Mouse (Mus musculus): Measurements from ENCODE around the gene Spdef. TPM values are rescaled to one million over a fixed set of nuclear protein-coding genes. Genes with fewer than 3 reads are reported as not detected.
A peak's percentile ranks its signal among the peaks of the same experiment; 100 is the strongest.

The Spdef gene
- polyA plus RNA-seq, 1 experiment from 2014 or later = 0.40 TPM

GRCm38 (mm10) chr17:27751314-27752202 is 22.8 kb upstream of the Spdef start:
- no peak for ATAC-seq (ENCODE audit: low FRiP score, low read depth)

GRCm38 (mm10) chr17:27750451-27750942 is 21.7 kb upstream of the Spdef start:
- no peak overlapping the region for H3K27ac ChIP-seq (replicated peaks)
- no peaks in the 10 kb centered on the region for H3K27me3 ChIP-seq
- no peak for ATAC-seq (ENCODE audit: low FRiP score, low read depth)
- H3K36me3 ChIP-seq = peaks cover 27% of the 10 kb centered on the region
- H3K4me3 ChIP-seq = no peak overlapping the region
- H3K9me3 ChIP-seq = no peaks in the 10 kb centered on the region
- no peak overlapping the region for H3K9ac ChIP-seq (replicated peaks)
- WGBS = 92% methylated on average over 6 of the region's 6 CpGs
- H3K4me1 ChIP-seq = no peaks in the 10 kb centered on the region
- no peak overlapping the region for H3K4me2 ChIP-seq (replicated peaks)

More at GRCm38 (mm10) chr17:27751314-27752202, 22.8 kb upstream of the Spdef start:
- Histone ChIP-seq H3K4me2 (replicated peaks) (no peak overlapping the region), H3K27ac (replicated peaks) (no peak overlapping the region), H3K9me3 (no peaks in the 10 kb centered on the region), H3K9ac (replicated peaks) (no peak overlapping the region), H3K4me3 (no peak overlapping the region), H3K27me3 (no peaks in the 10 kb centered on the region), H3K4me1 (no peaks in the 10 kb centered on the region), H3K36me3 (peaks cover 27% of the 10 kb centered on the region)
- 91% methylated on average over 8 of the region's 8 CpGs for WGBS

- WGBS = 70% methylated on average over 2 of the region's 2 CpGs
- H3K9ac ChIP-seq (replicated peaks) = no peak overlapping the region
- no peaks in the 10 kb centered on the region for H3K27me3 ChIP-seq
- no peak overlapping the region for H3K27ac ChIP-seq (replicated peaks)
- ATAC-seq (ENCODE audit: low FRiP score, low read depth) = no peak
- H3K4me1 ChIP-seq = no peaks in the 10 kb centered on the region
- no peaks in the 10 kb centered on the region for H3K9me3 ChIP-seq
- no peak overlapping the region for H3K4me3 ChIP-seq
- no peak overlapping the region for H3K4me2 ChIP-seq (replicated peaks)
- peaks cover 20% of the 10 kb centered on the region for H3K36me3 ChIP-seq
These were observed 19.4 kb upstream of the Spdef start for GRCm38 (mm10) chr17:27748123-27748522.

GRCm38 (mm10) chr17:27746446-27746845 is 17.7 kb upstream of the Spdef start:
- Histone ChIP-seq H3K27me3 (no peaks in the 10 kb centered on the region), H3K9ac (replicated peaks) (no peak overlapping the region), H3K4me1 (no peaks in the 10 kb centered on the region), H3K27ac (replicated peaks) (no peak overlapping the region), H3K4me2 (replicated peaks) (no peak overlapping the region), H3K4me3 (no peak overlapping the region), H3K9me3 (no peaks in the 10 kb centered on the region), H3K36me3 (peaks cover 4% of the 10 kb centered on the region; the same call in 1 of the 2 replicates)
- 72% methylated on average over 4 of the region's 4 CpGs for WGBS
- no peak for ATAC-seq (ENCODE audit: low FRiP score, low read depth)

- Histone ChIP-seq H3K9me3 (no peaks in the 10 kb centered on the region), H3K4me3 (no peak overlapping the region), H3K36me3 (no peaks in the 10 kb centered on the region), H3K27me3 (no peaks in the 10 kb centered on the region), H3K27ac (replicated peaks) (no peak overlapping the region), H3K4me1 (no peaks in the 10 kb centered on the region), H3K4me2 (replicated peaks) (no peak overlapping the region), H3K9ac (replicated peaks) (no peak overlapping the region)
- 95% methylated on average over 6 of the region's 6 CpGs for WGBS
- no peak for ATAC-seq (ENCODE audit: low FRiP score, low read depth)
These were observed 12.2 kb upstream of the Spdef start for GRCm38 (mm10) chr17:27740961-27741360.

- Histone ChIP-seq H3K9me3 (no peaks in the 10 kb centered on the region), H3K27me3 (0 out of 2 replicates have a peak, but pooled peaks cover 6% of the 10 kb centered on the region), H3K4me3 (no peak overlapping the region), H3K4me1 (peaks cover 5% of the 10 kb centered on the region), H3K27ac (replicated peaks) (no peak overlapping the region), H3K9ac (replicated peaks) (no peak overlapping the region), H3K4me2 (replicated peaks) (no peak overlapping the region), H3K36me3 (no peaks in the 10 kb centered on the region)
- 17% methylated on average over 11 of the region's 13 CpGs for WGBS
- ATAC-seq (ENCODE audit: low FRiP score, low read depth) = no peak
These were observed 5.8 kb upstream of the Spdef start for GRCm38 (mm10) chr17:27734344-27735073.

GRCm38 (mm10) chr17:27732694-27733093 is 3.9 kb upstream of the Spdef start:
- no peak for ATAC-seq (ENCODE audit: low FRiP score, low read depth)
- Histone ChIP-seq H3K9ac (replicated peaks) (no peak overlapping the region), H3K36me3 (no peaks in the 10 kb centered on the region), H3K27me3 (0 out of 2 replicates have a peak, but pooled peaks cover 6% of the 10 kb centered on the region), H3K4me1 (peaks cover 5% of the 10 kb centered on the region), H3K4me3 (no peak overlapping the region), H3K27ac (replicated peaks) (no peak overlapping the region), H3K4me2 (replicated peaks) (no peak overlapping the region), H3K9me3 (no peaks in the 10 kb centered on the region)
- 99% methylated on average over 3 of the region's 3 CpGs for WGBS

GRCm38 (mm10) chr17:27732152-27732551 is 3.4 kb upstream of the Spdef start:
- Histone ChIP-seq H3K27me3 (0 out of 2 replicates have a peak, but pooled peaks cover 6% of the 10 kb centered on the region), H3K27ac (replicated peaks) (no peak overlapping the region), H3K9me3 (no peaks in the 10 kb centered on the region), H3K4me3 (no peak overlapping the region), H3K4me2 (replicated peaks) (no peak overlapping the region), H3K36me3 (no peaks in the 10 kb centered on the region), H3K9ac (replicated peaks) (no peak overlapping the region), H3K4me1 (peaks cover 5% of the 10 kb centered on the region)
- ATAC-seq (ENCODE audit: low FRiP score, low read depth) = no peak
- WGBS = 86% methylated on average over 5 of the region's 5 CpGs

GRCm38 (mm10) chr17:27726527-27726926 is 2.2 kb downstream of the Spdef start:
- Histone ChIP-seq H3K27ac (replicated peaks) (no peak overlapping the region), H3K36me3 (no peaks in the 10 kb centered on the region), H3K4me2 (replicated peaks) (no peak overlapping the region), H3K9ac (replicated peaks) (no peak overlapping the region), H3K4me1 (peaks cover 14% of the 10 kb centered on the region), H3K9me3 (no peaks in the 10 kb centered on the region), H3K4me3 (no peak overlapping the region), H3K27me3 (peaks cover 18% of the 10 kb centered on the region; the same call in 1 of the 2 replicates)
- WGBS = 55% methylated on average over 6 of the region's 7 CpGs
- ATAC-seq (ENCODE audit: low FRiP score, low read depth) = no peak

- ATAC-seq (ENCODE audit: low FRiP score, low read depth) = no peak
- Histone ChIP-seq H3K4me3 (no peak overlapping the region), H3K9me3 (no peaks in the 10 kb centered on the region), H3K9ac (replicated peaks) (0 out of 2 replicates have a peak overlapping the region, but pooled peaks have one; percentile 20), H3K27me3 (peaks cover 25% of the 10 kb centered on the region; the same call in 1 of the 2 replicates), H3K27ac (replicated peaks) (no peak overlapping the region), H3K36me3 (no peaks in the 10 kb centered on the region), H3K4me2 (replicated peaks) (peak overlapping the region; percentile 15), H3K4me1 (peaks cover 16% of the 10 kb centered on the region)
- WGBS = 15% methylated on average over 10 of the region's 10 CpGs
These were observed 3.3 kb downstream of the Spdef start for GRCm38 (mm10) chr17:27725412-27725811.

GRCm38 (mm10) chr17:27725011-27725410 is 3.7 kb downstream of the Spdef start:
- Histone ChIP-seq H3K4me3 (no peak overlapping the region), H3K36me3 (no peaks in the 10 kb centered on the region), H3K9ac (replicated peaks) (no peak overlapping the region), H3K4me1 (peaks cover 20% of the 10 kb centered on the region), H3K27me3 (peaks cover 25% of the 10 kb centered on the region), H3K4me2 (replicated peaks) (peak overlapping the region; percentile 15; the same call in 1 of the 2 replicates), H3K9me3 (no peaks in the 10 kb centered on the region), H3K27ac (replicated peaks) (no peak overlapping the region)
- no peak for ATAC-seq (ENCODE audit: low FRiP score, low read depth)
- WGBS = 30% methylated on average over 10 of the region's 10 CpGs

GRCm38 (mm10) chr17:27724327-27724726 is 4.4 kb downstream of the Spdef start:
- Histone ChIP-seq H3K4me1 (peaks cover 20% of the 10 kb centered on the region), H3K9ac (replicated peaks) (no peak overlapping the region), H3K9me3 (no peaks in the 10 kb centered on the region), H3K27me3 (peaks cover 28% of the 10 kb centered on the region), H3K4me2 (replicated peaks) (no peak overlapping the region), H3K4me3 (no peak overlapping the region), H3K36me3 (no peaks in the 10 kb centered on the region), H3K27ac (replicated peaks) (no peak overlapping the region)
- WGBS = 43% methylated on average over 3 of the region's 3 CpGs
- ATAC-seq (ENCODE audit: low FRiP score, low read depth) = no peak

Data from midbrain, embryonic 12.5 days (tissue).